Mouse (Mus musculus) adrenal gland, postnatal 25 days (tissue): ENCODE data around the gene Olfr787. TPM values are rescaled to one million over a fixed set of nuclear protein-coding genes. Genes with fewer than 3 reads are reported as not detected.

Experiments
- DNase-seq: peaks from one replicate; pipeline ENCODE4 v3.0.0; 2021; ENCODE audit warnings: mixed read lengths
- long read RNA-seq: library from polyadenylated mRNA; stranded (forward); transcript quantifications from one replicate; pipeline ENCODE4 v2.0.0, GENCODE M21; 2021
- total RNA-seq: library from RNA; stranded (reverse); gene quantifications from 2 replicates; pipeline ENCODE4 v1.2.3, GENCODE M21; 2021

Gene Olfr787
- total RNA-seq: not detected in 2 replicates
- long read RNA-seq: 0 reads

DNA sequence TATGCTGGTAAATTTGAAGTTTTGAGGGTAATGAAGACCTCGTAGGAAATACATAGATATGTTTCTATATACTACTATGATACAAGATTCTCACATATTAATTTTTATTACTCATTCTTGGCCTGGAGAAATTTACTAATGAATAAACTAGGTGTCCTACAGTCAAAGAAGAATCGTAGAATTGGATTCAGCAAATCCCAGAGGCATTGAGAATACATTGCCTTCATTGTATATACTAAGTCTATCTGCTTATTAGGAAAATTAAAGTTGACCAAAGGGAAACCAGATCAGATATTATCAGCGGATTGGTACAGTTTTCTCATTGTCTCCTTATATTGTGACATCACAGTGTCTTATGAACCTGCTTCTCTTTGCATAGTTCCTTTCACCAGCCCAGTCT lies at the start of gene Olfr787:
TSS of gene Olfr787 (plus strand) at position 301 of the 400 bp plus-strand sequence.
- no peak for DNase-seq

DNA sequence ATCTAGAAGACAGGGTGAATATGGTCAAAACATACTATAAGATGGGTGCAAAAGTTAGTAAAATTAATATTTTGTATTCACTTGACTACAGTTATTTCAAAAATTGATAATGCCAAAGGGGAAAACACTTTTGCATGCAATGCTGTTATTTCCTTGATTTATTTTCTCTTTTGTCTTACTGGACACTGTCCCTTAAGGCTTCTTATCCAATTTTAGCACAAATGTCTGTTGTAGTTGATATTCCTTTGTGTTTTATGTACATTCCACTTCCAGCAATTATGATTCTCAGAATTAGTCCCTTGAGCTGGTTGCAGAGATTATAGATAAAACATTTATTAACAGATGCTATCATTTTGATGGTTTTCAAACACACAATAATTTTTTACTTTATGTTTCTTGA lies 34.7 kb upstream of the Olfr787 start, which contains the start of gene Olfr786:
TSS of gene Olfr786 (plus strand) at position 301 of the 400 bp plus-strand sequence.
- no peak for DNase-seq

- no peak for DNase-seq
Measured at GRCm38 (mm10) chr10:129470698-129471097, 9.0 kb downstream of the Olfr787 start, which contains the start of gene Olfr788. TSS of gene Olfr788 (plus strand) at chr10:129470998.

- no peak for DNase-seq
Measured at GRCm38 (mm10) chr10:129473256-129473655, 11.6 kb downstream of the Olfr787 start.

DNA sequence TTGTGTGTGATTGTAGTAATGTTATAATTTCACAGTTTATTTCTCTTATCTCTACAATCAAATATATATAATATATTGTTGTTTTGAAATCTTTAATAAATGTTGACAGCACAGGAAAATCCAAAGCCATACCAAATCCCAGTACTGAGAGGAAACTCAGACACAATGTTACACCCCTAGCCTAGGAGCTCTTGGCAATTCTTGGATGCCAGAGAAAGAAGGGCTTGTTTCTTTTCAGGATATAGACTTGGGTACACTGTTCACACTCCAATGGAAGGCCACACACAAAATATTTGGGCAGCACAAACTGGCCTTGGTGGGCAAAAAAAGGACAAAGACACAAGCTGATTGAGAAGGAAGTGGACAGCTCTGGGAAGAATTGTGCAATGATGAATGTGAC lies 12.1 kb downstream of the Olfr787 start:
- DNase-seq: no peak

GRCm38 (mm10) chr10:129484452-129484851 lies 22.8 kb downstream of the Olfr787 start, which contains the start of gene Olfr789:
TSS of gene Olfr789 (plus strand) at chr10:129484752.
- DNase-seq: no peak

GRCm38 (mm10) chr10:129490101-129490500 lies 28.4 kb downstream of the Olfr787 start:
- no peak for DNase-seq

GRCm38 (mm10) chr10:129498192-129498591 lies 36.5 kb downstream of the Olfr787 start, which contains the start of gene Olfr790:
TSS of gene Olfr790 (plus strand) at chr10:129498492.
- DNase-seq: no peak

Other genes with a start within 250 kb of the Olfr787 start
- gene Olfr774, start 225.7 kb upstream of the Olfr787 start, total RNA-seq: not detected in 2 replicates
- gene Olfr775, start 213.4 kb upstream of the Olfr787 start, total RNA-seq: not detected in 2 replicates
- not detected in 2 replicates for gene Olfr776, start 202.7 kb upstream of the Olfr787 start, total RNA-seq
- gene Olfr777, start 190.4 kb upstream of the Olfr787 start, total RNA-seq: not detected in 2 replicates
- not detected in 2 replicates for gene Olfr780, start 143.7 kb upstream of the Olfr787 start, total RNA-seq
- gene Olfr781, start 133.0 kb upstream of the Olfr787 start, total RNA-seq: not detected in 2 replicates
- not detected in 2 replicates for gene Olfr782, start 113.0 kb upstream of the Olfr787 start, total RNA-seq
- gene Olfr784, start 77.8 kb upstream of the Olfr787 start, total RNA-seq: not detected in 2 replicates
- gene Olfr785, start 56.4 kb upstream of the Olfr787 start, total RNA-seq: not detected in 2 replicates
- not detected in 2 replicates for gene Olfr786, start 34.6 kb upstream of the Olfr787 start, total RNA-seq
- not detected in 2 replicates for gene Olfr788, start 9.1 kb downstream of the Olfr787 start, total RNA-seq
- not detected in 2 replicates for gene Olfr789, start 22.9 kb downstream of the Olfr787 start, total RNA-seq
- gene Olfr790, start 36.6 kb downstream of the Olfr787 start, total RNA-seq: not detected in 2 replicates
- not detected in 2 replicates for gene Olfr791, start 59.9 kb downstream of the Olfr787 start, total RNA-seq
- gene Olfr792, start 77.3 kb downstream of the Olfr787 start, total RNA-seq: not detected in 2 replicates
- not detected in 2 replicates for gene Olfr794, start 105.8 kb downstream of the Olfr787 start, total RNA-seq
- not detected in 2 replicates for gene Olfr796, start 150.7 kb downstream of the Olfr787 start, total RNA-seq
- gene Olfr798, start 166.1 kb downstream of the Olfr787 start, total RNA-seq: not detected in 2 replicates
- not detected in 2 replicates for gene Olfr799, start 175.6 kb downstream of the Olfr787 start, total RNA-seq
- gene Olfr800, start 195.8 kb downstream of the Olfr787 start, total RNA-seq: not detected in 2 replicates
- not detected in 2 replicates for gene Olfr801, start 212.0 kb downstream of the Olfr787 start, total RNA-seq
- not detected in 2 replicates for gene Olfr802, start 226.3 kb downstream of the Olfr787 start, total RNA-seq
- gene Olfr803, start 232.4 kb downstream of the Olfr787 start, total RNA-seq: not detected in 2 replicates
- gene Olfr804, start 241.3 kb downstream of the Olfr787 start, total RNA-seq: not detected in 2 replicates